In the genomic region with DNA sequence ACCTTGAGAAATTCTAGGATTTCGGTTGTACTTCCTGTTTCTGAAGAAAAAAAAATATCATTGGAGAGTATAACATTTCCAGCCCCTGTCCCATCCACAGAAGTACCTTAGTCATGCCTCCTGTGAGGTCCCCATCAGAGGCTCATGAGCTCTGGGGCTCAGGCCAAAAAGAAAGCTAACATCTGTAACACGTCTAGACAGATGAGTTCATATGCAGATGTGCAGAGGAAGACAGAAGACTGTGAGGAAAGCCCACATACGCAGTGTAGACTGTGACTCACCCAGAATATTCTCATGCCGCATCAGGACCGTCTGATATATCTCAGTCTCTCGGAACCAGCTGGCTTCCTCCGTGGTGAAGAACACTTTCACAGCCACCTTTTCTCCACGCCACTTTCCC, we compare ENCODE assay signal across 22 mouse cellular contexts.
DNase-seq lines count a peak whose midpoint lies in the region; ATAC-seq and TF ChIP-seq lines count a peak whose summit lies in the region.
"Had no signal": no experiment of that assay in that cellular context is flagged by ENCODE, and none has a peak within 500 bp of the region (broad histone marks: within the 10 kb centered on the region; RNA-seq: fewer than 3 reads in every experiment).

No protein-coding gene starts in this region.

- no peak for TF ChIP-seq EP300 in CH12.LX (IDR thresholded peaks at IDR 0.05; ENCODE audit: low read length)

- TF ChIP-seq POLR2A in CH12.LX (IDR thresholded peaks at IDR 0.05; ENCODE audit: low read depth, low read length) (no peak), myocyte (IDR thresholded peaks at IDR 0.05; ENCODE audit: insufficient read length, low read depth) (no peak)

- H3K4me3 ChIP-seq in limb, embryonic 13.5 days = no peak overlapping the region
- H3K4me3 ChIP-seq in limb, embryonic 10.5 days = no peak overlapping the region
- H3K4me3 ChIP-seq in CH12.LX (replicated peaks in 1 of 3; ENCODE audit: low read depth in 2 of 3, low read length in 2 of 3, poor library complexity in 1 of 3) (no peak overlapping the region), myocyte (no peak overlapping the region)
- H3K4me3 ChIP-seq: embryonic facial prominence, embryonic 12.5 days; forebrain, embryonic 15.5 days; heart, embryonic 15.5 days; hindbrain, embryonic 10.5 days; hindbrain, embryonic 15.5 days had no signal

- DNase-seq in limb, embryonic 10.5 days (ENCODE audit: low spot score) = no peak
- no peak for DNase-seq in CH12.LX (ENCODE audit: extremely low read depth)
- DNase-seq in fibroblast of lung, adult 2 months (ENCODE audit: low read depth) = peak; percentile 14
- DNase-seq in cerebellum, postnatal 4 days (ENCODE audit: low spot score in 2 of 2) = no peak
- DNase-seq in ovary, postnatal 10 days (ENCODE audit: low spot score) = no peak
- DNase-seq: adrenal gland, adult 8-10 months; adrenal gland, postnatal 36 days; cerebellum, adult 18-20 months; cerebellum, adult 9-11 months; embryo, embryonic 11 days; gastrocnemius, postnatal 10 days; heart, adult 18-20 months had no signal

- no peak for TF ChIP-seq RAD21 in CH12.LX (IDR thresholded peaks at IDR 0.05; ENCODE audit: low read depth, low read length)

- H3K27ac ChIP-seq in limb, embryonic 13.5 days = no peak overlapping the region
- no peak overlapping the region for H3K27ac ChIP-seq in limb, embryonic 10.5 days
- H3K27ac ChIP-seq in CH12.LX (ENCODE audit: insufficient read depth, low read depth) = no peak overlapping the region
- H3K27ac ChIP-seq: embryonic facial prominence, embryonic 12.5 days; forebrain, embryonic 15.5 days; heart, embryonic 15.5 days; hindbrain, embryonic 10.5 days; hindbrain, embryonic 15.5 days had no signal

- 0 out of 2 replicates have a peak, but pooled peaks cover 1% of the 10 kb centered on the region for H3K27me3 ChIP-seq in limb, embryonic 13.5 days
- H3K27me3 ChIP-seq in limb, embryonic 10.5 days (ENCODE audit: low read depth, poor library complexity, severe bottlenecking) = no peaks in the 10 kb centered on the region
- H3K27me3 ChIP-seq in CH12.LX (replicated peaks) = no peaks in the 10 kb centered on the region
- H3K27me3 ChIP-seq in myocyte (ENCODE audit: control insufficient read depth, insufficient read depth, insufficient read length) = no peaks in the 10 kb centered on the region
- H3K27me3 ChIP-seq: embryonic facial prominence, embryonic 12.5 days; forebrain, embryonic 15.5 days; heart, embryonic 15.5 days; hindbrain, embryonic 15.5 days had no signal

- no peaks in the 10 kb centered on the region for H3K9me3 ChIP-seq in limb, embryonic 13.5 days
- H3K9me3 ChIP-seq in limb, embryonic 10.5 days (replicated peaks) = no peaks in the 10 kb centered on the region
- no peaks in the 10 kb centered on the region for H3K9me3 ChIP-seq in CH12.LX (replicated peaks; ENCODE audit: low read length)
- H3K9me3 ChIP-seq: embryonic facial prominence, embryonic 12.5 days; forebrain, embryonic 15.5 days; G1E; heart, embryonic 15.5 days; hindbrain, embryonic 10.5 days; hindbrain, embryonic 15.5 days had no signal

- H3K79me2 ChIP-seq in CH12.LX (replicated peaks; ENCODE audit: control insufficient read depth, extremely low read depth, insufficient read depth, poor library complexity, severe bottlenecking) (no peaks in the 10 kb centered on the region), myocyte (ENCODE audit: control insufficient read depth, insufficient read depth) (no peaks in the 10 kb centered on the region)

- in situ Hi-C loops in CH12.LX (cut with MboI; ENCODE audit: low pct_ligation_motif_present, low pct_unique_long_range_greater_than_20kb, low sequenced_read_pairs) = no loop called here

- no peak overlapping the region for H3ac ChIP-seq in myocyte (ENCODE audit: control insufficient read depth, insufficient read length)

- peaks cover 18% of the 10 kb centered on the region for H3K36me3 ChIP-seq in limb, embryonic 13.5 days
- peaks cover 14% of the 10 kb centered on the region; the same call in 1 of the 2 replicates for H3K36me3 ChIP-seq in limb, embryonic 10.5 days
- H3K36me3 ChIP-seq in CH12.LX (replicated peaks in 1 of 2; ENCODE audit: control insufficient read depth in 1 of 2, insufficient read depth in 1 of 2, low read length in 1 of 2) = no peaks in the 10 kb centered on the region
- no peaks in the 10 kb centered on the region for H3K36me3 ChIP-seq in myocyte (ENCODE audit: control insufficient read depth, insufficient read depth)
- H3K36me3 ChIP-seq: forebrain, embryonic 15.5 days; G1E; heart, embryonic 15.5 days; hindbrain, embryonic 15.5 days had no signal

- H3K4me1 ChIP-seq in limb, embryonic 13.5 days = peaks cover 2% of the 10 kb centered on the region; the same call in 1 of the 2 replicates
- H3K4me1 ChIP-seq in limb, embryonic 10.5 days = no peaks in the 10 kb centered on the region
- peaks cover 0 to under 1% of the 10 kb centered on the region in 2 experiments; a peak in 1 of 4 replicates for H3K4me1 ChIP-seq in CH12.LX (ENCODE audit: control insufficient read depth in 1 of 2, insufficient read depth in 2 of 2)
- H3K4me1 ChIP-seq: embryonic facial prominence, embryonic 12.5 days; forebrain, embryonic 15.5 days; heart, embryonic 15.5 days; hindbrain, embryonic 10.5 days; hindbrain, embryonic 15.5 days had no signal

- no peak for TF ChIP-seq CTCF in CH12.LX (conservative IDR thresholded peaks at IDR 0.05 in 1 of 2, IDR thresholded peaks at IDR 0.05 in 1 of 2; ENCODE audit: low read depth in 2 of 2, low read length in 2 of 2)

- no peak overlapping the region for H3K4me2 ChIP-seq in limb, embryonic 13.5 days (replicated peaks)
- H3K4me2 ChIP-seq in CH12.LX (ENCODE audit: insufficient read depth, low read depth, poor library complexity, severe bottlenecking) (no peak overlapping the region), myocyte (ENCODE audit: low read depth) (peak overlapping the region; percentile 18)
- H3K4me2 ChIP-seq: embryonic facial prominence, embryonic 12.5 days; forebrain, embryonic 15.5 days; heart, embryonic 11.5 days; heart, embryonic 15.5 days; hindbrain, embryonic 15.5 days had no signal

- dilution Hi-C loops in CH12.LX (cut with MboI; ENCODE audit: extremely low pct_ligation_motif_present, extremely low pct_unique_long_range_greater_than_20kb, low sequenced_read_pairs) = no loop called here

- 74% methylated on average over 8 of the region's 8 CpGs for WGBS in limb, embryonic 13.5 days
- 95% methylated on average over 8 of the region's 8 CpGs for WGBS in limb, embryonic 10.5 days

- ATAC-seq in limb, embryonic 13.5 days (ENCODE audit: low FRiP score, low read depth) = peak; percentile 80
- ATAC-seq: forebrain, embryonic 15.5 days; intestine, embryonic 16.5 days had no signal

- H3K9ac ChIP-seq in limb, embryonic 13.5 days = no peak overlapping the region
- no peak overlapping the region for H3K9ac ChIP-seq in CH12.LX (ENCODE audit: insufficient read depth, low read depth)
- H3K9ac ChIP-seq: embryonic facial prominence, embryonic 12.5 days; forebrain, embryonic 15.5 days; heart, embryonic 15.5 days; hindbrain, embryonic 15.5 days had no signal

TF ChIP-seq in CH12.LX, 34 proteins besides CTCF, POLR2A, EP300 and RAD21:
- TF ChIP-seq IRF4 (IDR thresholded peaks at IDR 0.05; ENCODE audit: low read depth, low read length) = 0 out of 2 replicates have a peak, but pooled peaks have one; percentile 6
- TF ChIP-seq PAX5 (IDR thresholded peaks at IDR 0.05; ENCODE audit: low read length) = no peak

TF ChIP-seq in myocyte, 11 proteins besides CTCF, POLR2A, EP300 and RAD21:
- TF ChIP-seq SRF (IDR thresholded peaks at IDR 0.05; ENCODE audit: control insufficient read depth, insufficient read length, low read depth) = no peak
- TF ChIP-seq MAX (IDR thresholded peaks at IDR 0.05; ENCODE audit: low read depth) = no peak
- TF ChIP-seq CEBPB (IDR thresholded peaks at IDR 0.05; ENCODE audit: insufficient read depth, poor library complexity, severe bottlenecking) = no peak
- no peak for TF ChIP-seq E2F4 (IDR thresholded peaks at IDR 0.05; ENCODE audit: insufficient read depth)
TF ChIP-seq in myocyte: peak in this region for 0.
